Mouse (Mus musculus) cerebellum, adult 11-12 months (tissue): ENCODE measurements around the gene Gm20671.
"Not testable (repeated sequence)": the region's sequence is repeated elsewhere in the genome, so short reads cannot be mapped to it uniquely, and the experiment has no call there.

Experiments used
- DNase-seq: peaks from one replicate; pipeline ENCODE4 v3.0.0; 2022

The Gm20671 gene

DNA sequence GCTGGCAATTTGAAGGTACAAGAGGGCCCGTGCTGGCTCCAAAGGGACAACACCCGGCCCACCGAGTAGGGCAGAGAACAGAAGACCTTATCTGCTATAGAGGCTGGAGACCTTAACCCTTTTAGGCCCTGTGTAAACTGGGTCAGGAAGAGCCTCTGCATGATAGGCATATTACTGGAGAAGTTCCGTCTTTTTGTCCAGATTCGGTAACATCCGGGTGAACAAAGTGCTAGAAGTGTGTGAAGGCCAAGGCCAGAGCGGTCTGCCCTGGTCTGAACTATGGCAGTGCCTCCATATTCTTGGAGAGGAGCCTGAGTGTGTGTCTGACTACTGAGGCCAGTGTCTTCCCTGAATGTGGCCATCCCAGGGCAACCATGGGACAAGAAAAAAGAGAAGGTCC, at the start of gene Gm20671:
Gene Gm20671 (minus strand): TSS at position 101 of the 400 bp plus-strand sequence.
- no peak for DNase-seq

- DNase-seq, result no peak
These were observed 45.4 kb upstream of the Gm20671 start for GRCm38 (mm10) chr5:32872346-32872745.

- DNase-seq, result no peak
These were observed 42.6 kb upstream of the Gm20671 start for GRCm38 (mm10) chr5:32869389-32870024.

- peak; percentile 94 for DNase-seq
These were observed 36.6 kb upstream of the Gm20671 start, which contains the start of gene Depdc5 for GRCm38 (mm10) chr5:32863253-32864228. Depdc5 (plus strand) TSS chr5:32863701.

DNA sequence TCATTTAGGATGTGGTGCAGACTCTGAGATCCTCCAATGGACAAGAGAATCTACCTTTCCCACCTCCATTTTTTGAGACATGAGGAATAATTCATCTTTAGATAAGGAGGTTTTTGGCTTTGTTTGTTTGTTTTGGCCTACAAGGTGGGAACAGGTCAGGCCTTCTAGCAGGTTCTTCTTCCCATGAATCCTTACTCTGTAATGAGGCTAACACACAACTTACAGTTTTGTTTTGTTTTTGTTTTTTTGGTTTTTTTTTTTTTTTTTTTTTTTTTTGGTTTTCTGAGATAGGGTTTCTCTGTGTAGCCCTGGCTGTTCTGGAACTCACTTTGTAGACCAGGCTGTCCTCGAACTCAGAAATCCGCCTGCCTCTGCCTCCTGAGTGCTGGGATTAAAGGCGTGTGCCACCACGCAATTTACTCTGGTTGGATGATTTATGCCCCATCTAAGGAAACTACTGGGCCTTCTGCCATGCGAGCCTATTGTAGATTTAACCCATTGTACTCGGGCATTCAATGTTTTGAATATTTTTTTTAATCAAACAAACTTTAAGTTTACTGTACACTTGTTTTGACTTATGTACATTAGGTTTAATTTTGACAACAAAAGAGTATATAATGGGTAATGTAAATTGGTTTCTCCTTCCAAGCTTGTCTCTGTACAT, 35.7 kb upstream of the Gm20671 start:
- no peak for DNase-seq

DNA sequence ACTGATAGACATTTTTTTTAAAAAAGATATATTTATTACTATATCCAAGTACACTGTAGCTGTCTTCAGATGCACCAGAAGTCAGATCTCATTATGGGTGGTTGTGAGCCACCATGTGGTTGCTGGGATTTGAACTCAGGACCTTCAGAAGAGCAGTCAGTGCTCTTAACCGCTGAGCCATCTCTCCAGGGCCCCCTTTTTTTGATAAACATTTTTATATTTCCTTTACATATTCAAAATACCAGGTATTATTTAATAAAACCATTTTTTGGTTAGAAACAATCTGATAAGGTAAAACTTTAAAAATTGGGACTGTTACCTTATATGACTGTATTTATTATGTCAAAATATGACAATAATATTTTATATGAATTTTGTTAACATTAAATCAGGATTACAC, 34.2 kb upstream of the Gm20671 start:
- DNase-seq, result no peak

- peak; percentile 60 for DNase-seq
These were observed 30.9 kb upstream of the Gm20671 start for GRCm38 (mm10) chr5:32857781-32858220.

GRCm38 (mm10) chr5:32855274-32855673, 28.4 kb upstream of the Gm20671 start:
- not testable (repeated sequence) for DNase-seq

GRCm38 (mm10) chr5:32854818-32855217, 27.9 kb upstream of the Gm20671 start:
- DNase-seq, result peak; percentile 22

DNA sequence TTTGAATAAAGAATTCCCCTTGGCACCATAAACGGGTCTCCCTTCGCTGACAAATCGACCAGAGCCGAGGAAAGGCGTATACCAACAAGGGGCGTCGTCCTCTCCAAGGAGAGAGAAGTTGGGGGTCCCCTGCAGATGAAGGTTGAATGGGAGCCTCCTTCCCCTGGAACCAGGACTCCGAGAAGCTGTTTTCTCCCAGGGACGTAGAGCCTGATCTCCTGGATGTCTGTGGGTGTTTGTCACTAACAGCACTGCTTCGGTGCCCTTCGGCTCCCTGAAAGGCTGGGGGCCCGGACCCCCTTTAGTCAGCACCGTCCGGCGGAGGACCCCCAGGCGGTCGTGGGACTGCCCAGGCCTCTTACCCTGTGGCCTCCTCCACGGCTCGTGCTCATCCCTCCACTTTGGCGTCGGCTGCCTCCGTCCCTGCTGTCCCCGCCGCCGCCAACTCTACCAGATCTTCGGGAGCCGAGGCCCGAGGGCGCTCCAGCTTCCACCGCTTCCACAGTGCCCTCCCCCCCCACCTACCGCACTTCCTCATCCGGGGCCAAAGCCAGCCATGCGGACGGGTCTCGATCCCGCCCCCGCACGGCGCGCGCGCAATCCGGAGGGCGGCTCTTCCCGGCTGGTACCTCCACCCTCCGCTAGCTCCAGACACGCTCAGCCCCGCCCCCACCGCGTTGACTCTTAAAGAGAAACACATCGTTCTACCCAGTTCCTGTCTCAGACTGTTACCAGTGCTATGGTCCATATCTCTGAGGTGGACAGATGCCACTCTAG, 27.0 kb upstream of the Gm20671 start, which contains the start of gene Prr14l:
Gene Prr14l (minus strand): TSS at position 526 of the 777 bp plus-strand sequence.
- peak; percentile 98 for DNase-seq

DNA sequence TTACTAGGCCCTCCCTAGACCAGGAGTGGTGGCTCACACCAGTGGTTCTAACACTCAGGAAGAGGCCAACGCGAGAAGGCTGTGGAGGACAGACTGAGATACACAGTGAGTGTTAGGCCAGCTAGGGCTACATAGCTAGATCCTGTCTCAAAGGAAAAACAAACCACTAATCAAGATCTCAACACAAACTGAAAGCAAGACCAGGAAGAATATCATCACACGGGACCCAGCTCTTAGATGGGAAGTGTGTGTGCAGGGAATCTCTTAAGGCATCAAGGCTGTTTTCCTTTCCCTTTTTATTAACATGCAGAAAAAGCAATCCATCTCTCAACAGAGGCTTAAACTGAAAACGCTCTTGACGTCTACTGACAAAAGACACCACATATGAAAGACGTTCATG, 25.1 kb upstream of the Gm20671 start:
- DNase-seq, result no peak

GRCm38 (mm10) chr5:32849580-32849979, 22.7 kb upstream of the Gm20671 start:
- not testable (repeated sequence) for DNase-seq

DNA sequence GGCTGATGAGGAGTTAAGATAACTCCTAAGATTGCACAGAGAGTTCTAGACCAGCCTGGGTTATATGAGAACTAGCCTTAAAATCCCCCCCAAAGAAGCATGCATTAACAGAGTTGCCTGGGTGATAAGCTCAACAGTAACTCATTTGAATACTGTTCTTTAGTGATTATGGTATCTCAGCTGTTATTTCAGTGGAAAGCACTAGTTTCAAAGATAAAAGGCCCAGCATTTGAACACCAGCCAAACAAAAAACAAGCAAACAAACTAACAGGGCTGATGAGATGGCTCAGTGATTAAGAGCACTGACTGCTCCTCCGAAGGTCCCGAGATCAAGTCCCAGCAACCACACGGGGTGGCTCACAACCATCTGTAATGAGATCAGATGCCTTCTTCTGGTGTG, 22.3 kb upstream of the Gm20671 start:
- no peak for DNase-seq

- DNase-seq, result no peak
These were observed 13.1 kb upstream of the Gm20671 start for GRCm38 (mm10) chr5:32840029-32840428.

- no peak for DNase-seq
These were observed 10.1 kb upstream of the Gm20671 start for GRCm38 (mm10) chr5:32836976-32837375.

GRCm38 (mm10) chr5:32834497-32834896, 7.6 kb upstream of the Gm20671 start:
- no peak for DNase-seq

DNA sequence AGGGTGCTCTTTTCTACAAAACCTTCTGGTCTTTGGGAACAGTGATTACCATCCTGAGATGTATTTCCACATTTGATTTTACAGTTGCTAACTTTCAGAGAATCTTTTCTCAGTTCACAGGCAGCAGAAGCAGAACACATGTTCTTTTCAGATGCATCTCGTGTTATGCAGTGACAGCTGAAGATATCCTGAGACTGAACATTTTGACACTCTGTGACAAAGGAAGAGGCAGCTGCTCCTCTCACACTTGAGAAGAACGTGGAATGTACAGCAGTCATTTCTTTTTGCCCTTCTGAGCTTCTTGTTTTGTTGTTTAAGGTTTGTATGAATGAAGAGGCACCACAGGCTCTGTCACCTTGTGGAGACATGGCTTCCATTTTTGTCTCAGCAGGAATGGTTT, 3.1 kb upstream of the Gm20671 start:
- DNase-seq, result no peak

GRCm38 (mm10) chr5:32828766-32829165, 1.9 kb upstream of the Gm20671 start:
- DNase-seq, result not testable (repeated sequence)

GRCm38 (mm10) chr5:32820471-32820870, 6.4 kb downstream of the Gm20671 start:
- DNase-seq, result no peak

DNA sequence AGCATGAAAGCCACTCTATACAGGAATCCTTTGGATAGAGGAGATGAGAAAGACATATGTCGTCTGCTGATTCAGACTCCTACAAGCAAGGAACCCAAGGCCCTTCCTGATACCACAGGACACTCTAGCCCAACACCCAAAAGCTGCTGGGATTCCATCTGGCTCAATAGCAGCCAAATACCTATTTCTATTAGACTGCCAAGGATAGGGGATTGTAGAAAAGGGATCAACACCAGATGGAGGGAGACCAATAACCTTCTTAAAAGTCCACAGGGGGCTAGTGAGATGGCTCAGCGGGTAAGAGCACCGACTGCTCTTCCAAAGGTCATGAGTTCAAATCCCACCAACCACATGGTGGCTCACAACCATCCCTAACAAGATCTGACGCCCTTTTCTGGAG, 11.5 kb downstream of the Gm20671 start:
- peak; percentile 54 for DNase-seq

DNA sequence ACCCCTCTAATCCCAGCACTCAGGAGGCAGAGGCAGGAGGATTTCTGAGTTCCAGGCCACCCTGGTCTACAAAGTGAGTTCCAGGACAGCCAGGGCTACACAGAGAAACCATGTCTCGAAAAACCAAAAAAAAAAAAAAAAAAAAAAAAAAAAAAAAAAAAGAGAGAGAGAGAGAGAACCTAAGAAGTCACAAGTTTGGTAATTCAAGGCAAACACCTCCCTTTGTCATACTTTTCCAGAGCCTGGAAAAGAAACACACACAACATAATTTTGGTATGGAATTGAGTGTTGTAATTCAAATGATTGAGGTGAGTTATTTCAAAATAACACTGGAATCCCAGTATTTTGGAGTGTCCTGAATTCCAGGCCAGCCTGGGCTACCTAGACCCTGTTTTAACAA, 40.5 kb downstream of the Gm20671 start:
- DNase-seq, result not testable (repeated sequence)

DNA sequence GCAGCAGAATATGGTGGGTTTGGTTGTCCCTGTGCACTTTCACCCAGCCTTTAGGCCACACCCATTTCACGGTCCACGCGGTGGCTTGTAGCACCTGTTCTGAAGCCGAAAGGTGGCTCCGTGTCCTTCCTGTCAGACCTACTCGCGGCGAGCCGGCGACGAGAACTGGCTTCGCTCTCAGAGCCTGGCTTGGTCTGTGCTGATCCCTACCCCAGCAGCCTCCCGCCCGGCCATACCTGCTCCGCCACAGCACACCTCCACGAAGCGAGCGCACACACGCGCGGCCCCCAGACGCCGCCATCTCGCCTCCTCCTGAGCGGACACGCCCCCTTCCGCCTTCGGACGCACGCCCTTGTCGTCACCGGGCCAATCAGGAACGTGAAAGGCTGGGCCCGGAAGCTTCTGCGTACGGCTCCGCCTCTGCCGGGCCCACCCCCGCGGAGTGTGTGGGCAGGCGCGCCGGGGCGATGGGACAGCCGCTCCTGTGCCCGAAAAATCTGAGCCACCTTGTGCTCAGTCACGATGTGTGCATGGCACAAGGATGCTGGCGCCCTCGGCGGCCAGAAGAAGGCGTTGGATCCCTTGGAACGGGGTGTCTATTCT, 41.5 kb downstream of the Gm20671 start, which contains the start of gene Pisd:
Gene Pisd (minus strand): TSS at position 334 of the 603 bp plus-strand sequence.
- DNase-seq, result peak; percentile 97
